Mouse (Mus musculus): ENCODE measurements around the gene Rtn4rl2. TPM values are rescaled to one million over a fixed set of nuclear protein-coding genes. Genes with fewer than 3 reads are reported as not detected.
A peak's percentile ranks its signal among the peaks of the same experiment; 100 is the strongest.

The Rtn4rl2 gene
- polyA plus RNA-seq, 1 experiment from 2014 or later: 0.75 TPM

GRCm38 (mm10) chr2:84850407-84851129 lies 35.9 kb downstream of the Rtn4rl2 start:
- H3K27ac ChIP-seq (replicated peaks; ENCODE audit: low read depth, low read length): no peak overlapping the region
- no peaks in the 10 kb centered on the region for H3K9me3 ChIP-seq (ENCODE audit: control insufficient read depth, low read length)
- no peak overlapping the region for H3K4me3 ChIP-seq (ENCODE audit: low read depth, low read length)
- H3K36me3 ChIP-seq (ENCODE audit: control insufficient read depth, insufficient read depth, low read length): peaks cover 10% of the 10 kb centered on the region; the same call in 1 of the 2 replicates
- ATAC-seq (ENCODE audit: insufficient number of reproducible peaks, low FRiP score, low TSS enrichment, low read depth) (no peak), DNase-seq (ENCODE audit: low spot score) (no peak)
- H3K4me1 ChIP-seq (ENCODE audit: control insufficient read depth, insufficient read depth, low read length): peaks cover 3% of the 10 kb centered on the region; the same call in 1 of the 2 replicates
- H3K9ac ChIP-seq (ENCODE audit: low read length): no peak overlapping the region
- 58% methylated on average over 7 of the region's 7 CpGs for WGBS
- no peak overlapping the region for H3K4me2 ChIP-seq (ENCODE audit: low read depth, severe bottlenecking)
- no peaks in the 10 kb centered on the region for H3K27me3 ChIP-seq (ENCODE audit: control insufficient read depth, insufficient read depth, low read length)

GRCm38 (mm10) chr2:84845226-84845625 lies 41.3 kb downstream of the Rtn4rl2 start:
- no peak overlapping the region for H3K4me2 ChIP-seq (ENCODE audit: low read depth, severe bottlenecking)
- no peak overlapping the region for H3K4me3 ChIP-seq (ENCODE audit: low read depth, low read length)
- H3K36me3 ChIP-seq (ENCODE audit: control insufficient read depth, insufficient read depth, low read length): peaks cover 8% of the 10 kb centered on the region
- WGBS: 82% methylated on average over 1 of the region's 1 CpGs
- no peaks in the 10 kb centered on the region for H3K9me3 ChIP-seq (ENCODE audit: control insufficient read depth, low read length)
- ATAC-seq (ENCODE audit: insufficient number of reproducible peaks, low FRiP score, low TSS enrichment, low read depth): no peak
- no peak for DNase-seq (ENCODE audit: low spot score)
- H3K9ac ChIP-seq (ENCODE audit: low read length): no peak overlapping the region
- no peak overlapping the region for H3K27ac ChIP-seq (replicated peaks; ENCODE audit: low read depth, low read length)
- no peaks in the 10 kb centered on the region for H3K27me3 ChIP-seq (ENCODE audit: control insufficient read depth, insufficient read depth, low read length)
- peaks cover 9% of the 10 kb centered on the region for H3K4me1 ChIP-seq (ENCODE audit: control insufficient read depth, insufficient read depth, low read length)

- no peak overlapping the region for H3K9ac ChIP-seq (ENCODE audit: low read length)
- H3K27me3 ChIP-seq (ENCODE audit: control insufficient read depth, insufficient read depth, low read length): no peaks in the 10 kb centered on the region
- no peak overlapping the region for H3K27ac ChIP-seq (replicated peaks; ENCODE audit: low read depth, low read length)
- 84% methylated on average over 6 of the region's 6 CpGs for WGBS
- peaks cover 5% of the 10 kb centered on the region for H3K36me3 ChIP-seq (ENCODE audit: control insufficient read depth, insufficient read depth, low read length)
- H3K9me3 ChIP-seq (ENCODE audit: control insufficient read depth, low read length): no peaks in the 10 kb centered on the region
- no peak overlapping the region for H3K4me2 ChIP-seq (ENCODE audit: low read depth, severe bottlenecking)
- H3K4me3 ChIP-seq (ENCODE audit: low read depth, low read length): no peak overlapping the region
- DNase-seq (ENCODE audit: low spot score): no peak
- peaks cover 9% of the 10 kb centered on the region for H3K4me1 ChIP-seq (ENCODE audit: control insufficient read depth, insufficient read depth, low read length)
- ATAC-seq (ENCODE audit: insufficient number of reproducible peaks, low FRiP score, low TSS enrichment, low read depth): no peak
These were observed 42.9 kb downstream of the Rtn4rl2 start for GRCm38 (mm10) chr2:84843654-84844053.

- Histone ChIP-seq H3K4me1 (ENCODE audit: control insufficient read depth, insufficient read depth, low read length) (peaks cover 9% of the 10 kb centered on the region), H3K4me2 (ENCODE audit: low read depth, severe bottlenecking) (peak overlapping the region; percentile 91; the same call in 1 of the 2 replicates), H3K9ac (ENCODE audit: low read length) (peak overlapping the region; percentile 14; the same call in 1 of the 2 replicates), H3K27ac (replicated peaks; ENCODE audit: low read depth, low read length) (no peak overlapping the region), H3K9me3 (ENCODE audit: control insufficient read depth, low read length) (no peaks in the 10 kb centered on the region), H3K27me3 (ENCODE audit: control insufficient read depth, insufficient read depth, low read length) (no peaks in the 10 kb centered on the region), H3K4me3 (ENCODE audit: low read depth, low read length) (no peak overlapping the region), H3K36me3 (ENCODE audit: control insufficient read depth, insufficient read depth, low read length) (peaks cover 2% of the 10 kb centered on the region)
- ATAC-seq (ENCODE audit: insufficient number of reproducible peaks, low FRiP score, low TSS enrichment, low read depth) (no peak), DNase-seq (ENCODE audit: low spot score) (no peak)
These were observed 44.6 kb downstream of the Rtn4rl2 start for GRCm38 (mm10) chr2:84841905-84842304.

- H3K4me3 ChIP-seq (ENCODE audit: low read depth, low read length): peak overlapping the region; percentile 67
- H3K27ac ChIP-seq (replicated peaks; ENCODE audit: low read depth, low read length): peak overlapping the region; percentile 90
- peaks cover 9% of the 10 kb centered on the region for H3K4me1 ChIP-seq (ENCODE audit: control insufficient read depth, insufficient read depth, low read length)
- 0 out of 2 replicates have a peak, but pooled peaks have one; percentile 3 for ATAC-seq (ENCODE audit: insufficient number of reproducible peaks, low FRiP score, low TSS enrichment, low read depth)
- H3K4me2 ChIP-seq (ENCODE audit: low read depth, severe bottlenecking): peak overlapping the region; percentile 91
- H3K9me3 ChIP-seq (ENCODE audit: control insufficient read depth, low read length): no peaks in the 10 kb centered on the region
- 7% methylated on average over 17 of the region's 17 CpGs for WGBS
- no peak for DNase-seq (ENCODE audit: low spot score)
- H3K27me3 ChIP-seq (ENCODE audit: control insufficient read depth, insufficient read depth, low read length): no peaks in the 10 kb centered on the region
- peak overlapping the region; percentile 88 for H3K9ac ChIP-seq (ENCODE audit: low read length)
- H3K36me3 ChIP-seq (ENCODE audit: control insufficient read depth, insufficient read depth, low read length): no peaks in the 10 kb centered on the region; the same call in 1 of the 2 replicates
These were observed 45.6 kb downstream of the Rtn4rl2 start for GRCm38 (mm10) chr2:84840748-84841563.

- peaks cover 9% of the 10 kb centered on the region for H3K4me1 ChIP-seq (ENCODE audit: control insufficient read depth, insufficient read depth, low read length)
- no peaks in the 10 kb centered on the region; the same call in 1 of the 2 replicates for H3K36me3 ChIP-seq (ENCODE audit: control insufficient read depth, insufficient read depth, low read length)
- under 1% methylated on average over 54 of the region's 54 CpGs for WGBS
- peak overlapping the region; percentile 67 for H3K4me3 ChIP-seq (ENCODE audit: low read depth, low read length)
- DNase-seq (ENCODE audit: low spot score) (peak; percentile 90), ATAC-seq (ENCODE audit: insufficient number of reproducible peaks, low FRiP score, low TSS enrichment, low read depth) (peak; percentile 88)
- no peaks in the 10 kb centered on the region for H3K27me3 ChIP-seq (ENCODE audit: control insufficient read depth, insufficient read depth, low read length)
- H3K9me3 ChIP-seq (ENCODE audit: control insufficient read depth, low read length): no peaks in the 10 kb centered on the region
- peak overlapping the region; percentile 90 for H3K27ac ChIP-seq (replicated peaks; ENCODE audit: low read depth, low read length)
- peak overlapping the region; percentile 91 for H3K4me2 ChIP-seq (ENCODE audit: low read depth, severe bottlenecking)
- H3K9ac ChIP-seq (ENCODE audit: low read length): peak overlapping the region; percentile 88
These were observed 46.3 kb downstream of the Rtn4rl2 start for GRCm38 (mm10) chr2:84840016-84840747.

GRCm38 (mm10) chr2:84838993-84839980 lies 47.2 kb downstream of the Rtn4rl2 start:
- no peaks in the 10 kb centered on the region for H3K27me3 ChIP-seq (ENCODE audit: control insufficient read depth, insufficient read depth, low read length)

More at GRCm38 (mm10) chr2:84838993-84839980, 47.2 kb downstream of the Rtn4rl2 start:
- Histone ChIP-seq H3K27ac (replicated peaks; ENCODE audit: low read depth, low read length) (peak overlapping the region; percentile 90), H3K9me3 (ENCODE audit: control insufficient read depth, low read length) (no peaks in the 10 kb centered on the region), H3K36me3 (ENCODE audit: control insufficient read depth, insufficient read depth, low read length) (no peaks in the 10 kb centered on the region; the same call in 1 of the 2 replicates), H3K9ac (ENCODE audit: low read length) (peak overlapping the region; percentile 88), H3K4me1 (ENCODE audit: control insufficient read depth, insufficient read depth, low read length) (peaks cover 9% of the 10 kb centered on the region), H3K4me2 (ENCODE audit: low read depth, severe bottlenecking) (peak overlapping the region; percentile 91), H3K4me3 (ENCODE audit: low read depth, low read length) (peak overlapping the region; percentile 67)
- ATAC-seq (ENCODE audit: insufficient number of reproducible peaks, low FRiP score, low TSS enrichment, low read depth): peak; percentile 70
- peak; percentile 68 for DNase-seq (ENCODE audit: low spot score)
- under 1% methylated on average over 47 of the region's 47 CpGs for WGBS

Data from limb, embryonic 11.5 days (tissue).